Mouse (Mus musculus): ENCODE measurements around the gene Tie1. TPM values are rescaled to one million over a fixed set of nuclear protein-coding genes. Genes with fewer than 3 reads are reported as not detected.
A peak's percentile ranks its signal among the peaks of the same experiment; 100 is the strongest.
"Not testable (repeated sequence)": the region's sequence is repeated elsewhere in the genome, so short reads cannot be mapped to it uniquely, and the experiment has no call there.

Tie1 gene
- total RNA-seq (2021): 65.7 and 79.2 TPM in 2 replicates
- long read RNA-seq, experiment 1, full-length matches to known transcripts: 31 of 57 reads
- long read RNA-seq, experiment 1, partial matches to known transcripts: 15 of 57 reads
- long read RNA-seq, experiment 1, other reads (novel, unspliced or antisense): 11 of 57 reads
- long read RNA-seq, experiment 2, full-length matches to known transcripts: 29 of 56 reads
- long read RNA-seq, experiment 2, partial matches to known transcripts: 9 of 56 reads
- long read RNA-seq, experiment 2, other reads (novel, unspliced or antisense): 18 of 56 reads

DNA sequence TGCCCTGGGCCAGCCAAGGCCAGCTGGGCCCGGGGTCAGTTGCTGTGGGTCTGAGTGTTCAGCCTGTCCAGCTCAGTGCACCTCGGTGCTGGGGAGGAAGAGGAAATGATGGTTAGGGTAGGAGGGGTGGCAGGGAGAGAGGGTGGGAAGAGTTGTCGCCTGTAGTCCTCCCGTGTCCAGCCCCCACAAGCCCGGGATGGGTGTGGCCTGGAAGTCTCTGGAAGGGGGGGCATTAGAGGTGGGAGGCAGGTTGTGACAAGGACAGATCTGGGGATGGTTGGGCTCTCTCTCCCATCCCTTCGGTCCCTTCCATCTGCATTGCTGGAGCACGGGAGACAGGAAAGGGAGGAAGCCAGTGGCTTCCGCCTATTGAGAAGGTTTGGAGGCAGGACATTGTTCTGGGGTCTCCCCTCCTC is at the start of gene Tie1:
Tie1 (minus strand) TSS at position 345 of the 416 bp plus-strand sequence.
- peak; percentile 72 for DNase-seq

GRCm38 (mm10) chr4:118537801-118538200 is 47.9 kb upstream of the Tie1 start:
- DNase-seq: no peak

GRCm38 (mm10) chr4:118535610-118536009 is 45.7 kb upstream of the Tie1 start:
- no peak for DNase-seq

- DNase-seq: no peak
Observed at GRCm38 (mm10) chr4:118533605-118534004, 43.7 kb upstream of the Tie1 start.

DNA sequence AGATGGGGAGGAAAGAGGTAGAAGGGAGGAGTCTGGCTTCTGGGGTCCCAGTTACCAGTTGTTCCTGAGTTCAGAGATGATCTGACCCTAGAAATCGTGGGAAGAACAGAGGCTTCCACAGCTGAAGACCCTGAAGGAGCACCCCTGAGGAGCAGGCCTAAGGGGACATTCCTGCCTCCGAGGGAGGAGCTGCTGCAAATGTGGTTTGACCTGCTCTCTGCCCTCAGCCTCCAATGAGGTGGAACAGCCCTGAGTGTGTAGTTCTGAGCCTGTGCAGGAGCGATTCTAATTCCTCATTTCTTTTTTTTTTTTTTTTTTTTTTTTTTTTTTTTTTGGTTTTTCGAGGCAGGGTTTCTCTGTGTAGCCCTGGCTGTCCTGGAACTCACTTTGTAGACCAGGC is 43.3 kb upstream of the Tie1 start:
- no peak for DNase-seq

- DNase-seq: no peak
Observed at GRCm38 (mm10) chr4:118532663-118533062, 42.8 kb upstream of the Tie1 start.

- no peak for DNase-seq
Observed at GRCm38 (mm10) chr4:118527720-118528119, 37.9 kb upstream of the Tie1 start.

- DNase-seq: no peak
Observed at GRCm38 (mm10) chr4:118527335-118527681, 37.4 kb upstream of the Tie1 start.

- no peak for DNase-seq
Observed at GRCm38 (mm10) chr4:118526408-118527334, 36.8 kb upstream of the Tie1 start, which contains the start of gene 2610528J11Rik. TSS of gene 2610528J11Rik (plus strand) at chr4:118526999.

DNA sequence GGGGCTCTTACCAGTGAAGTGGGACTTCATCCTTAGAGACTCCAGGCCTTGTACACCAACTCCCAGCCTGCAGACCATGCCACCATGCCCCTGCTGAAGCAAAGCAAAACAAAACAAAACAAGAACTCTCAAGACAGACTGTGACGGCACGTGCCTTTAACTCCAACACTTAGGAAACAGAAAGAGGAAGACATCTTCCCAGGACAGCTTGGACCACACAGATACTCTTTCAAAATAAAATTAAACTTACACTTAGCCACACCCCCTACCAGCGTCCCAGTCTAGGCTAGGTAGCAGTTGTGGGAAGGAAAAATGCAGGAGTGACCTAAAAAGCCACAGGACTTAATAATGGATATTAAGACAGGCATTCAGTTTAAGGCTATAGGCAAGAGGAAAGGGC is 35.9 kb upstream of the Tie1 start:
- DNase-seq: no peak

- DNase-seq: no peak
Observed at GRCm38 (mm10) chr4:118523976-118524375, 34.1 kb upstream of the Tie1 start.

DNA sequence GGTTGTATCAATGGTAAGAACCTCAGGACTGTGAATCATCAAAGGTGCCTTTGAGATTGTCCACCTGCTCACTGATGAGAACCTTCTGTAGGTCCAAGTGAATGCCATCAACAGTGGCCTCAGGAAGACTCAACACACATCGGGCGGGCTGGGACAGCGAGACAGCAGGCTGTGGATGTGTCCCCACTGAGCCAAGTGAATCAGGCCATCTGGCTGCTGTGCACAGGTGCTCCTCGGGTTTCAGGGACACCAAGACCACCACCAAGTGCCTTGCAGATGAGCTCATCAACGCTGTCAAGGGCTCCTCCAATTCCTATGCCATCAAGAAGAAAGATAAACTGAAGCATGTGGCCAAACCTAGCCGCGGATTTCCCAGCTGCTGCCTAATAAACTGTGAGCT is 32.4 kb upstream of the Tie1 start:
- no peak for DNase-seq

- peak; percentile 49 for DNase-seq
Observed at GRCm38 (mm10) chr4:118518208-118518607, 28.3 kb upstream of the Tie1 start.

GRCm38 (mm10) chr4:118517497-118518146 is 27.8 kb upstream of the Tie1 start:
- DNase-seq: no peak

- peak; percentile 41 for DNase-seq
Observed at GRCm38 (mm10) chr4:118516699-118517496, 27.0 kb upstream of the Tie1 start.

DNA sequence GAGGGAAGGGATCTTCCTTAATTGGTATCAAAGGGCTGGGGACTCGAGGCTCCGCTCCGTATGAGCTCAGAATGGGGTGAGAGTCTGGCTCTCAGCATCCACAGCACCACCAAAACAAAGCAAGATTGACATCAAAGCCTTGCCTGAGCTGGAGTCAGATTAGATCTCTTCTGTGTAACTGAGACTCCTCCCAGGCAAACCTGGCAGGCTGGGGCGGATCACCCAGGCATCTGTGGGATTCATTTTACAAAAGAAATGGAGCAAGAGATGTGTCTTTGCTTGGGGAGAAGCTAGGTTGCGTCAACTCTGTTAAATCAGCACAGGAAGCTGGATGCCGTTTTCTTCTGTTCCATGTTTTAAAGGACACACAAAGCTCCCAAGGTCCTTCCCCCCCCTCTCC is 19.2 kb upstream of the Tie1 start:
- DNase-seq: no peak

DNA sequence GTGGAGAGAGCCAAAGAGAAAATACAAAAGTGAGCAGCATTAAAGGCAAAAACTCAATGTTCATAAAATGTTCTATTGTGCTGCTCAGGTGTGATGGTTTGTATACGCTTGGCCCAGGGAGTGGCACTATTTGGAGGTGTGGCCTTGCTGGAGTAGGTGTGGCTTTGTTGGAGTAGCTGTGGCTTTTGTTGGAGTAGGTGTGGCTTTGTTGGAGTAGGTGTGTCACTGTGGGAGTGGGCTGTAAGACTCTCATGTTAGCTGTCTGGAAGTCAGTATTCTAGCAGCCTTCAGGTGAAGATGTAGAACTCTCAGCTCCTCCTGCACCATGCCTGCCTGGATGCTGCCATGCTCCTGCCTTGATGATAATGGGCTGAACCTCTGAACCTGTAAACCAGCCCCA is 17.3 kb upstream of the Tie1 start:
- DNase-seq: not testable (repeated sequence)

- DNase-seq: no peak
Observed at GRCm38 (mm10) chr4:118505551-118505950, 15.7 kb upstream of the Tie1 start.

DNA sequence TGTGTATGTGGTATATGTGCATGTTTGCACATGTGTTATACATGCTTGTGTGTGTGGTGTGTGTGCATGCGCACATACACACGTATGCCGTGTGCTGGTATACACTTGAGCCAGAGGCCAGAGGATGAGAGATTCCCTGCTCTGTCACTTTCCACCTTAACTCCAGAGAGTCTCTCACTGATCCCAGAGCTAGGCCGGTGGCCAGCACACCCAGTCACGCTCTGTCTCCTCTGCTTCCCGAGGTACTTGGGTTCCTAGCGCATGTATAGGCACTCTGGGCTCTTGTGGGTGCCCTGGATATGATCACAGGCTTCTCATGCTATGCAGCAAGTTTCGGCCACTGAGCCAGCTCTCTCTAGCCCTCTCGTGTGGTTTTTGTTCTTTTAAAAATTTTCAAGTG is 10.9 kb upstream of the Tie1 start:
- DNase-seq: no peak

DNA sequence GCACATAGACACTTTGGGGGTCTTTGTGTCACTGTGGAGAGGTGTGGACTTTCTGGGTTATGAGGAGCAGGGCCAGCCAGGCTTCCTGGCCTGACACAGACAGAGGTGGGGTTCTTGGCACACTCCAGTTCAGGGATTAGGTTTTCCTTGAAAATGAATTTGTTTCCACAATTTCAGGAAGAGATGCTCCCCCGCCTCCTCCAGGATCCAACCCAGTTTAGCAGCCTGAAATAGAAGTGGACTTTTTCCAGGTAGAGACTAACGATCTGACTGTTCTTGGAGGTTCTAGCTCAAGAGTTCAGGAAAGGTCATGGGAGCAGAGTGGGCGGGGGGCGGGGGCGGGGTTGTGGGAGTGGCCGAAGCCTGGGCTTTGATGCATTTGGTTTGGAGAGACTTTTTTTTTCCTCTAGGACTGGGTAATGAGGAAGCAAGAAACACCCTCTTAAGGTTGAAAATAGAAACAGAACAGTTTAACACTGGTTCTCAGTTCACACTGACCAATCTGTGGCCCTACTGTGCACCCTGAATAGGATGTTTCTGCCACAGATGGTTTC is 10.4 kb upstream of the Tie1 start:
- DNase-seq: no peak

GRCm38 (mm10) chr4:118490461-118490860 is 600 bp upstream of the Tie1 start:
- DNase-seq: no peak
